ENCODE assay signal across 18 mouse cellular contexts in genomic region chr3:127260007-127260785, GRCm38 (mm10).
DNase-seq lines count a peak whose midpoint lies in the region; ATAC-seq and TF ChIP-seq lines count a peak whose summit lies in the region.
"Had no signal": no experiment of that assay in that cellular context is flagged by ENCODE, and none has a peak within 500 bp of the region (broad histone marks: within the 10 kb centered on the region; RNA-seq: fewer than 3 reads in every experiment).

No protein-coding gene starts in this region.

- peak; percentile 33 for DNase-seq in embryo, embryonic 10 days (ENCODE audit: low spot score)
- no peak for DNase-seq in embryo, embryonic 9.5 days (ENCODE audit: extremely low spot score)
- DNase-seq in kidney, postnatal 0 days (ENCODE audit: low spot score) = peak; percentile 21
- no peak for DNase-seq in kidney, postnatal 36 days
- no peak for DNase-seq in heart, postnatal 25 days (ENCODE audit: low spot score)
- DNase-seq in heart, postnatal 14 days = no peak
- DNase-seq: adrenal gland, postnatal 25 days; cerebellum, postnatal 36 days; heart, postnatal 4 days; kidney, adult 11 months; liver, embryonic 13.5 days; thymus, postnatal 36 days had no signal

- no peak overlapping the region for H3K27ac ChIP-seq in kidney, postnatal 0 days
- 0 out of 2 replicates have a peak overlapping the region, but pooled peaks have one; percentile 38 for H3K27ac ChIP-seq in hindbrain, embryonic 15.5 days (replicated peaks)
- peak overlapping the region; percentile 15; the same call in 1 of the 2 replicates for H3K27ac ChIP-seq in neural tube, embryonic 15.5 days (replicated peaks)
- H3K27ac ChIP-seq: liver, embryonic 13.5 days; stomach, embryonic 15.5 days had no signal

- no peaks in the 10 kb centered on the region for H3K4me1 ChIP-seq in kidney, postnatal 0 days (replicated peaks; ENCODE audit: insufficient read depth, low read length)
- H3K4me1 ChIP-seq in hindbrain, embryonic 15.5 days (replicated peaks) = peaks cover 26% of the 10 kb centered on the region
- peaks cover 23% of the 10 kb centered on the region for H3K4me1 ChIP-seq in neural tube, embryonic 15.5 days
- H3K4me1 ChIP-seq: liver, embryonic 13.5 days; megakaryocyte, embryonic 14.5 days had no signal

- intact Hi-C loops in heart, postnatal 25 days (cut with DNase I) = no loop called here
- intact Hi-C loops in heart, postnatal 14 days (cut with DNase I) = no loop called here

- no peaks in the 10 kb centered on the region for H3K27me3 ChIP-seq in kidney, postnatal 0 days (ENCODE audit: insufficient read depth, low read length)
- H3K27me3 ChIP-seq in hindbrain, embryonic 15.5 days = no peaks in the 10 kb centered on the region
- H3K27me3 ChIP-seq in neural tube, embryonic 15.5 days (replicated peaks) = no peaks in the 10 kb centered on the region
- H3K27me3 ChIP-seq: megakaryocyte, embryonic 14.5 days; stomach, embryonic 15.5 days had no signal

- H3K9ac ChIP-seq in kidney, postnatal 0 days (ENCODE audit: low read depth, low read length) = no peak overlapping the region
- H3K9ac ChIP-seq in hindbrain, embryonic 15.5 days = no peak overlapping the region
- no peak overlapping the region for H3K9ac ChIP-seq in neural tube, embryonic 15.5 days (replicated peaks)
- H3K9ac ChIP-seq: liver, embryonic 13.5 days; stomach, embryonic 15.5 days had no signal

- TF ChIP-seq CTCF in kidney, postnatal 0 days (IDR thresholded peaks at IDR 0.05; ENCODE audit: low read depth) = no peak

- H3K4me3 ChIP-seq in kidney, postnatal 0 days (replicated peaks; ENCODE audit: low read depth, low read length) = no peak overlapping the region
- no peak overlapping the region for H3K4me3 ChIP-seq in hindbrain, embryonic 15.5 days
- H3K4me3 ChIP-seq in neural tube, embryonic 15.5 days (replicated peaks) = no peak overlapping the region
- H3K4me3 ChIP-seq: liver, embryonic 13.5 days; megakaryocyte, embryonic 14.5 days; stomach, embryonic 15.5 days had no signal

- H3K9me3 ChIP-seq in kidney, postnatal 0 days (replicated peaks; ENCODE audit: low read length) = no peaks in the 10 kb centered on the region
- no peaks in the 10 kb centered on the region for H3K9me3 ChIP-seq in hindbrain, embryonic 15.5 days
- no peaks in the 10 kb centered on the region for H3K9me3 ChIP-seq in neural tube, embryonic 15.5 days (replicated peaks)
- H3K9me3 ChIP-seq: liver, embryonic 13.5 days; stomach, embryonic 15.5 days had no signal

- H3K36me3 ChIP-seq in kidney, postnatal 0 days (ENCODE audit: insufficient read depth, low read length) = no peaks in the 10 kb centered on the region
- H3K36me3 ChIP-seq in hindbrain, embryonic 15.5 days = no peaks in the 10 kb centered on the region
- no peaks in the 10 kb centered on the region for H3K36me3 ChIP-seq in neural tube, embryonic 15.5 days
- H3K36me3 ChIP-seq: liver, embryonic 13.5 days; stomach, embryonic 15.5 days had no signal

- no peak for ATAC-seq in kidney, postnatal 0 days (replicated peaks; ENCODE audit: low FRiP score, low read depth)
- ATAC-seq in hindbrain, embryonic 15.5 days (ENCODE audit: low FRiP score, low read depth) = no peak
- no peak for ATAC-seq in neural tube, embryonic 15.5 days (ENCODE audit: low FRiP score)
- ATAC-seq: lung, postnatal 0 days had no signal

- WGBS in kidney, postnatal 0 days = 39% methylated on average over 15 of the region's 15 CpGs
- 39% methylated on average over 15 of the region's 15 CpGs for WGBS in hindbrain, embryonic 15.5 days
- WGBS in neural tube, embryonic 15.5 days = 37% methylated on average over 15 of the region's 15 CpGs

- no peak overlapping the region for H3K4me2 ChIP-seq in kidney, postnatal 0 days (ENCODE audit: low read length)
- no peak overlapping the region for H3K4me2 ChIP-seq in hindbrain, embryonic 15.5 days
- H3K4me2 ChIP-seq in neural tube, embryonic 15.5 days = peak overlapping the region; percentile 11
- H3K4me2 ChIP-seq: heart, embryonic 11.5 days; liver, embryonic 13.5 days; stomach, embryonic 15.5 days had no signal

Comparison
In these comparisons a context has a peak if more than half of its experiments do, and no peak if none do; other contexts are left out.
1. DNase-seq: peak in embryo, embryonic 10 days (single experiment) and kidney, postnatal 0 days (single experiment); none in embryo, embryonic 9.5 days (single experiment), kidney, postnatal 36 days (0 of 2), heart, postnatal 25 days (single experiment) and heart, postnatal 14 days (0 of 2).